Comparison of ENCODE assay signal across 9 mouse cellular contexts in genomic region chr10:13475121-13475520, GRCm38 (mm10). TPM values are rescaled to one million over a fixed set of nuclear protein-coding genes. Genes with fewer than 3 reads are reported as not detected.
DNase-seq lines count a peak whose midpoint lies in the region; ATAC-seq and TF ChIP-seq lines count a peak whose summit lies in the region.
"Had no signal": no experiment of that assay in that cellular context is flagged by ENCODE, and none has a peak within 500 bp of the region (broad histone marks: within the 10 kb centered on the region; RNA-seq: fewer than 3 reads in every experiment).

No protein-coding gene starts in this region.

- WGBS in lung, embryonic 14.5 days, result 22% methylated on average over 7 of the region's 7 CpGs
- WGBS in limb, embryonic 15.5 days, result 31% methylated on average over 7 of the region's 7 CpGs
- WGBS in thymus, adult 2 months, result 49% methylated on average over 7 of the region's 7 CpGs

- no peak overlapping the region for H3K27ac ChIP-seq in lung, embryonic 14.5 days (ENCODE audit: low read depth)
- no peak overlapping the region for H3K27ac ChIP-seq in limb, embryonic 15.5 days
- H3K27ac ChIP-seq in thymus, adult 2 months (ENCODE audit: control insufficient read depth, insufficient read depth, low read length), result no peak overlapping the region

- H3K27me3 ChIP-seq in lung, embryonic 14.5 days (ENCODE audit: insufficient read depth, low read length), result peaks cover 29% of the 10 kb centered on the region
- peaks cover 43% of the 10 kb centered on the region for H3K27me3 ChIP-seq in limb, embryonic 15.5 days
- H3K27me3 ChIP-seq in thymus, adult 2 months (ENCODE audit: control insufficient read depth, insufficient read depth, low read length), result no peaks in the 10 kb centered on the region

- ATAC-seq in lung, embryonic 14.5 days (ENCODE audit: insufficient read depth), result no peak
- no peak for ATAC-seq in limb, embryonic 15.5 days (ENCODE audit: insufficient number of reproducible peaks, low FRiP score, low TSS enrichment, low read depth)

- H3K4me1 ChIP-seq in lung, embryonic 14.5 days (ENCODE audit: insufficient read depth), result no peaks in the 10 kb centered on the region
- H3K4me1 ChIP-seq in limb, embryonic 15.5 days, result peaks cover 12% of the 10 kb centered on the region
- peaks cover 18% of the 10 kb centered on the region for H3K4me1 ChIP-seq in thymus, adult 2 months (replicated peaks; ENCODE audit: control insufficient read depth, insufficient read depth, low read length)

- no peaks in the 10 kb centered on the region for H3K36me3 ChIP-seq in lung, embryonic 14.5 days (ENCODE audit: insufficient read depth)
- H3K36me3 ChIP-seq in limb, embryonic 15.5 days, result no peaks in the 10 kb centered on the region
- no peaks in the 10 kb centered on the region for H3K36me3 ChIP-seq in thymus, adult 2 months (ENCODE audit: control insufficient read depth, insufficient read depth, low read length)

- H3K9ac ChIP-seq in lung, embryonic 14.5 days, result no peak overlapping the region
- H3K9ac ChIP-seq in limb, embryonic 15.5 days, result no peak overlapping the region

- no peak for TF ChIP-seq POLR2A in thymus, adult 2 months (IDR thresholded peaks at IDR 0.05; ENCODE audit: control insufficient read depth, extremely low read depth, insufficient read depth, low read length, poor library complexity)

- no peaks in the 10 kb centered on the region for H3K9me3 ChIP-seq in lung, embryonic 14.5 days (ENCODE audit: low read depth, low read length)
- no peaks in the 10 kb centered on the region for H3K9me3 ChIP-seq in limb, embryonic 15.5 days

- H3K4me3 ChIP-seq in lung, embryonic 14.5 days (ENCODE audit: low read depth, low read length), result peak overlapping the region; percentile 64; the same call in 1 of the 2 replicates
- peak overlapping the region; percentile 66; the same call in 1 of the 2 replicates for H3K4me3 ChIP-seq in limb, embryonic 15.5 days
- H3K4me3 ChIP-seq in thymus, adult 2 months (ENCODE audit: control insufficient read depth, insufficient read depth, low read length), result no peak overlapping the region
- H3K4me3 ChIP-seq: erythroblast, embryonic 14.5 days had no signal

- peak overlapping the region; percentile 98; the same call in 1 of the 2 replicates for H3K4me2 ChIP-seq in lung, embryonic 14.5 days
- no peak overlapping the region for H3K4me2 ChIP-seq in limb, embryonic 15.5 days

- TF ChIP-seq CTCF in lung, embryonic 14.5 days (IDR thresholded peaks at IDR 0.05; ENCODE audit: low read depth), result no peak
- no peak for TF ChIP-seq CTCF in thymus, adult 2 months (IDR thresholded peaks at IDR 0.05; ENCODE audit: borderline replicate concordance, control insufficient read depth, extremely low read depth, insufficient read depth, low read length, poor library complexity)

- DNase-seq in embryo, embryonic 11 days, result peak; percentile 6
- no peak for DNase-seq in embryo, embryonic 10.5 days (ENCODE audit: low spot score)
- DNase-seq in lung, embryonic 14.5 days, result no peak
- DNase-seq in lung, postnatal 14 days, result no peak
- DNase-seq in thymus, adult 2 months, result peak; percentile 43
- no peak for DNase-seq in urinary bladder, adult 2 months (ENCODE audit: low spot score)
- DNase-seq in right cerebral cortex, postnatal 25 days, result no peak

RNA-seq across cellular contexts. Expression of gene Phactr2, which starts 0.9 kb away (rescaled TPM):
- 40.7 and 42.2 TPM in 2 replicates for polyA plus RNA-seq in lung, embryonic 14.5 days (2014; fragmentation: Nextera tagmentation; extraction: Ambion mirVana)
- polyA plus RNA-seq in limb, embryonic 15.5 days (2015; fragmentation: Nextera tagmentation; extraction: Ambion mirVana), result 25.5 and 29.3 TPM in 2 replicates
- 3.4 and 3.7 TPM in 2 replicates for polyA plus RNA-seq in thymus, adult 2 months (2012; rRNA removed)
- polyA plus RNA-seq in urinary bladder, adult 2 months (2012; rRNA removed), result 13.9 and 20.8 TPM in 2 replicates

RNA-seq across cellular contexts. Expression of gene Fuca2, which starts 24.2 kb away (rescaled TPM):
- polyA plus RNA-seq in lung, embryonic 14.5 days (2014; fragmentation: Nextera tagmentation; extraction: Ambion mirVana), result 48.9 and 60.4 TPM in 2 replicates
- polyA plus RNA-seq in limb, embryonic 15.5 days (2015; fragmentation: Nextera tagmentation; extraction: Ambion mirVana), result 64.0 and 64.6 TPM in 2 replicates
- polyA plus RNA-seq in thymus, adult 2 months (2012; rRNA removed), result 10.3 and 12.1 TPM in 2 replicates
- 73.4 and 76.8 TPM in 2 replicates for polyA plus RNA-seq in urinary bladder, adult 2 months (2012; rRNA removed)

Comparison
In these comparisons a context has a peak if more than half of its experiments do, and no peak if none do; other contexts are left out.
1. DNase-seq: peak in embryo, embryonic 11 days (single experiment) and thymus, adult 2 months (single experiment); none in embryo, embryonic 10.5 days (single experiment), lung, embryonic 14.5 days (single experiment), lung, postnatal 14 days (single experiment), urinary bladder, adult 2 months (single experiment) and right cerebral cortex, postnatal 25 days (single experiment).